Mouse (Mus musculus) heart, embryonic 15.5 days (tissue): Measurements from ENCODE around the gene Gm2310. TPM values are rescaled to one million over a fixed set of nuclear protein-coding genes. Genes with fewer than 3 reads are reported as not detected.

Source experiments
- ATAC-seq: fragments of 200-750 bp; cut with Nextera tagmentation; replicated peaks from 2 replicates; pipeline ENCODE4 v1.8.0; 2017; ENCODE audit warnings: low read depth, moderate TSS enrichment; ENCODE audit not compliant: insufficient number of reproducible peaks, insufficient read depth, low FRiP score
- H3K27ac ChIP-seq: fragments of 300-500 bp; sonication (generic); 2 replicates; pipeline ENCODE4 v1.5.1; 2015; ENCODE audit warnings: mild to moderate bottlenecking, inconsistent platforms
- H3K27me3 ChIP-seq: fragments of 300-500 bp; sonication (generic); 2 replicates; pipeline ENCODE4 v1.6.1; 2015; ENCODE audit warnings: inconsistent platforms
- H3K36me3 ChIP-seq: fragments of 300-500 bp; sonication (generic); 2 replicates; pipeline ENCODE4 v1.6.1; 2015; ENCODE audit warnings: mild to moderate bottlenecking, inconsistent platforms
- H3K4me1 ChIP-seq: fragments of 300-500 bp; sonication (generic); replicated peaks from 2 replicates; pipeline ENCODE4 v1.6.1; 2015; ENCODE audit warnings: inconsistent platforms
- H3K4me2 ChIP-seq: fragments of 300-500 bp; sonication (generic); 2 replicates; pipeline ENCODE4 v1.6.1; 2015; ENCODE audit warnings: inconsistent platforms, mild to moderate bottlenecking, moderate library complexity
- H3K4me3 ChIP-seq: fragments of 300-500 bp; sonication (generic); 2 replicates; pipeline ENCODE4 v1.5.1; 2015; ENCODE audit warnings: mild to moderate bottlenecking, inconsistent platforms
- H3K9ac ChIP-seq: fragments of 300-500 bp; sonication (generic); 2 replicates; pipeline ENCODE4 v1.6.1; 2015; ENCODE audit warnings: mild to moderate bottlenecking, inconsistent platforms
- H3K9me3 ChIP-seq: fragments of 300-500 bp; sonication (generic); replicated peaks from 2 replicates; pipeline ENCODE4 v1.6.1; 2016; ENCODE audit warnings: inconsistent platforms
- WGBS: fragments of 180-500 bp; shearing (Covaris S2); methylation state at CpG from one replicate; pipeline ENCODE4 v1.1.7; 2015; ENCODE audit warnings: mixed read lengths; 5-methylcytosine and 5-hydroxymethylcytosine counted together
- polyA plus RNA-seq: library from polyadenylated mRNA; unstranded; fragments of >200 nt; fragmentation: Nextera tagmentation; extraction: Ambion mirVana; gene quantifications from 2 replicates; pipeline ENCODE4 v1.2.1, GENCODE M21; 2015

The Gm2310 gene
- polyA plus RNA-seq, 1 experiment from 2014 or later: not detected

GRCm38 (mm10) chr15:8485261-8485660 is 34.5 kb downstream of the Gm2310 start:
- 80% methylated on average over 6 of the region's 6 CpGs for WGBS
- Histone ChIP-seq H3K27ac (no peak overlapping the region), H3K9me3 (no peaks in the 10 kb centered on the region), H3K4me3 (no peak overlapping the region), H3K27me3 (no peaks in the 10 kb centered on the region), H3K4me1 (no peaks in the 10 kb centered on the region), H3K4me2 (no peak overlapping the region), H3K36me3 (no peaks in the 10 kb centered on the region), H3K9ac (no peak overlapping the region)
- no peak for ATAC-seq

GRCm38 (mm10) chr15:8469006-8469575 is 50.7 kb downstream of the Gm2310 start:
- no peaks in the 10 kb centered on the region for H3K4me1 ChIP-seq
- no peak overlapping the region for H3K9ac ChIP-seq
- no peaks in the 10 kb centered on the region for H3K27me3 ChIP-seq
- H3K27ac ChIP-seq: no peak overlapping the region
- H3K4me2 ChIP-seq: no peak overlapping the region
- no peaks in the 10 kb centered on the region for H3K9me3 ChIP-seq
- no peak overlapping the region for H3K4me3 ChIP-seq
- 54% methylated on average over 4 of the region's 4 CpGs for WGBS
- no peaks in the 10 kb centered on the region for H3K36me3 ChIP-seq
- no peak for ATAC-seq

Other genes starting within 250 kb of the Gm2310 start
- gene Nipbl, start 75.5 kb downstream of the Gm2310 start, polyA plus RNA-seq: 9.8 and 11.0 TPM in 2 replicates
- gene Slc1a3, start 190.8 kb upstream of the Gm2310 start, polyA plus RNA-seq: 9.8 and 16.7 TPM in 2 replicates